Mouse (Mus musculus) MEL (cell line): ENCODE data around the gene Ccdc33. TPM values are rescaled to one million over a fixed set of nuclear protein-coding genes. Genes with fewer than 3 reads are reported as not detected.

Experiments
- DNase-seq: peaks from one replicate; pipeline ENCODE4 v3.0.0; 2011; ENCODE audit warnings: low read depth, low spot score
- H3K27ac ChIP-seq: 2 replicates; pipeline ENCODE4 v1.5.1; 2012; ENCODE audit warnings: low read depth, mild to moderate bottlenecking, control low read depth, low read length, moderate library complexity; ENCODE audit not compliant: control insufficient read depth
- H3K27me3 ChIP-seq, 2 experiments: fragments of 150-350 bp in 1 of 2; sonication (generic) in 1 of 2; 2 replicates each; pipeline ENCODE4 v1.6.1; 2012; ENCODE audit warnings: low read length in 2 of 2, mild to moderate bottlenecking in 2 of 2, improper control_type of control experiment in 1 of 2, moderate library complexity in 1 of 2; ENCODE audit not compliant: insufficient read depth in 2 of 2, control insufficient read depth in 1 of 2
- H3K36me3 ChIP-seq, 2 experiments: 2 replicates each; pipeline ENCODE4 v1.6.1; 2012 to 2014; ENCODE audit warnings: low read length in 2 of 2, improper control_type of control experiment in 1 of 2, inconsistent platforms in 1 of 2, mild to moderate bottlenecking in 1 of 2; ENCODE audit not compliant: insufficient read depth in 2 of 2, control insufficient read depth in 1 of 2
- H3K4me1 ChIP-seq, 2 experiments: fragments of 150-350 bp in 1 of 2; sonication (generic) in 1 of 2; 2 replicates each; pipeline ENCODE4 v1.6.1; 2012; ENCODE audit warnings: low read length in 2 of 2, improper control_type of control experiment in 1 of 2, mild to moderate bottlenecking in 1 of 2; ENCODE audit not compliant: insufficient read depth in 2 of 2, control insufficient read depth in 1 of 2
- H3K4me3 ChIP-seq, 2 experiments: fragments of 150-350 bp in 1 of 2; sonication (generic) in 1 of 2; 2 replicates each; pipeline ENCODE4 v1.5.1; 2012; ENCODE audit warnings: low read depth in 2 of 2, low read length in 2 of 2, mild to moderate bottlenecking in 2 of 2, moderate library complexity in 2 of 2, control low read depth in 1 of 2, improper control_type of control experiment in 1 of 2; ENCODE audit not compliant: control insufficient read depth in 1 of 2, insufficient read depth in 1 of 2
- H3K79me2 ChIP-seq: 2 replicates; pipeline ENCODE4 v1.6.1; 2012; ENCODE audit warnings: mild to moderate bottlenecking, low read length, moderate library complexity; ENCODE audit not compliant: control insufficient read depth, poor library complexity, insufficient read depth
- H3K9ac ChIP-seq: 2 replicates; pipeline ENCODE4 v1.6.1; 2012; ENCODE audit warnings: low read depth, mild to moderate bottlenecking, control low read depth, low read length, moderate library complexity; ENCODE audit not compliant: control insufficient read depth, poor library complexity, severe bottlenecking
- H3K9me3 ChIP-seq: fragments of 150-350 bp; sonication (generic); replicated peaks from 2 replicates; pipeline ENCODE4 v1.6.1; 2012; ENCODE audit warnings: mild to moderate bottlenecking, low read length, improper control_type of control experiment, moderate library complexity; ENCODE audit not compliant: insufficient read depth
- CHD2 ChIP-seq: IDR thresholded peaks from 2 replicates; pipeline ENCODE4 v1.6.1; 2011; ENCODE audit warnings: low read length, improper control_type of control experiment
- CTCF ChIP-seq, 3 experiments: IDR thresholded peaks in 2 of 3; conservative IDR thresholded peaks in 1 of 3; 2 replicates each; pipeline ENCODE4 v1.5.1; 2011 to 2012; ENCODE audit warnings: low read length in 3 of 3, low read depth in 2 of 3, mild to moderate bottlenecking in 2 of 3, improper control_type of control experiment in 1 of 3, inconsistent platforms in 1 of 3, mixed read lengths in 1 of 3, moderate library complexity in 1 of 3; ENCODE audit not compliant: control insufficient read depth in 1 of 3, insufficient read depth in 1 of 3, poor library complexity in 1 of 3, severe bottlenecking in 1 of 3
- E2F4 ChIP-seq: IDR thresholded peaks from 2 replicates; pipeline ENCODE4 v1.6.1; 2011; ENCODE audit warnings: low read depth, low read length, improper control_type of control experiment, borderline replicate concordance
- GATA1 ChIP-seq: IDR thresholded peaks from 2 replicates; pipeline ENCODE4 v1.6.1; 2011; ENCODE audit warnings: low read depth, low read length, improper control_type of control experiment
- JUND ChIP-seq: IDR thresholded peaks from 2 replicates; pipeline ENCODE4 v1.6.1; 2011; ENCODE audit warnings: low read depth, mild to moderate bottlenecking, improper control_type of control experiment, low read length
- MAX ChIP-seq: IDR thresholded peaks from 2 replicates; pipeline ENCODE4 v1.6.1; 2011; ENCODE audit warnings: low read length, improper control_type of control experiment
- MEF2A ChIP-seq: IDR thresholded peaks from 2 replicates; pipeline ENCODE4 v1.6.1; 2014; ENCODE audit warnings: low read depth, mild to moderate bottlenecking, inconsistent platforms, low read length, improper control_type of control experiment; ENCODE audit not compliant: poor library complexity, insufficient replicate concordance, severe bottlenecking; ENCODE audit errors: extremely low read depth
- MXI1 ChIP-seq: IDR thresholded peaks from 2 replicates; pipeline ENCODE4 v1.6.1; 2011; ENCODE audit warnings: mild to moderate bottlenecking, low read depth, low read length, improper control_type of control experiment
- MYC ChIP-seq: IDR thresholded peaks from 2 replicates; pipeline ENCODE4 v1.6.1; 2011; ENCODE audit warnings: low read depth, mild to moderate bottlenecking, low read length, improper control_type of control experiment, moderate library complexity
- POLR2AphosphoS5 ChIP-seq: IDR thresholded peaks from 2 replicates; pipeline ENCODE4 v1.6.1; 2012; ENCODE audit warnings: low read depth, borderline replicate concordance, mild to moderate bottlenecking, inconsistent platforms, low read length, moderate library complexity, mixed read lengths
- RAD21 ChIP-seq: IDR thresholded peaks from 2 replicates; pipeline ENCODE4 v1.6.1; 2011; ENCODE audit warnings: mild to moderate bottlenecking, low read depth, low read length, improper control_type of control experiment
- SMC3 ChIP-seq: IDR thresholded peaks from 2 replicates; pipeline ENCODE4 v1.6.1; 2011; ENCODE audit warnings: low read depth, low read length, improper control_type of control experiment
- TAL1 ChIP-seq: IDR thresholded peaks from 2 replicates; pipeline ENCODE4 v1.6.1; 2012; ENCODE audit warnings: mild to moderate bottlenecking, inconsistent platforms, low read length, moderate library complexity, mixed read lengths
- TBP ChIP-seq: IDR thresholded peaks from 2 replicates; pipeline ENCODE4 v1.8.0; 2011; ENCODE audit warnings: low read depth, low read length, improper control_type of control experiment
- USF1 ChIP-seq: IDR thresholded peaks from 2 replicates; pipeline ENCODE4 v1.6.1; 2014; ENCODE audit warnings: low read depth, mild to moderate bottlenecking, inconsistent platforms, low read length, improper control_type of control experiment, moderate library complexity
- ZC3H11A ChIP-seq: IDR thresholded peaks from 2 replicates; pipeline ENCODE4 v1.6.1; 2012; ENCODE audit warnings: low read depth, mild to moderate bottlenecking, inconsistent platforms, low read length, improper control_type of control experiment
- ZKSCAN1 ChIP-seq: IDR thresholded peaks from 2 replicates; pipeline ENCODE4 v1.6.1; 2012; ENCODE audit warnings: low read depth, mild to moderate bottlenecking, inconsistent platforms, low read length, improper control_type of control experiment, moderate library complexity
- ZMIZ1 ChIP-seq: IDR thresholded peaks from 2 replicates; pipeline ENCODE4 v1.6.1; 2012; ENCODE audit warnings: low read depth, mild to moderate bottlenecking, inconsistent platforms, low read length, improper control_type of control experiment, moderate library complexity
- ZNF384 ChIP-seq: IDR thresholded peaks from 2 replicates; pipeline ENCODE4 v1.6.1; 2012; ENCODE audit warnings: low read depth, mild to moderate bottlenecking, inconsistent platforms, low read length, improper control_type of control experiment
- polyA plus RNA-seq, 2 experiments: library from polyadenylated mRNA; stranded (reverse) in 1 of 2; unstranded in 1 of 2; fragments of >175 nt in 1 of 2; fragments of >200 nt in 1 of 2; gene quantifications; 2 replicates each; pipeline versions ENCODE4 v1.2.1 to v1.2.4; 2012; ENCODE audit warnings: low replicate concordance in 2 of 2, low read depth in 1 of 2; ENCODE audit not compliant: insufficient read length in 2 of 2, insufficient read depth in 1 of 2, missing spikeins in 1 of 2
- total RNA-seq: library from RNA; depleted of rRNA; stranded (reverse); fragments of 300-350 nt; gene quantifications from 2 replicates; pipeline ENCODE4 v1.2.3, GENCODE M21; 2012

Gene Ccdc33
- total and polyA plus RNA-seq, 3 experiments: not detected

- Histone ChIP-seq H3K9me3 (no peaks in the 10 kb centered on the region), H3K79me2 (no peaks in the 10 kb centered on the region), H3K4me1 (no peaks in the 10 kb centered on the region), H3K4me3 (no peak overlapping the region), H3K27me3 (peaks cover 0 to 8% of the 10 kb centered on the region in 2 experiments; a peak in 3 of 4 replicates), H3K36me3 (no peaks in the 10 kb centered on the region), H3K9ac (no peak overlapping the region), H3K27ac (no peak overlapping the region)
- no peak for DNase-seq
- TF ChIP-seq ZNF384: no peak
These were observed 64.6 kb downstream of the Ccdc33 start for GRCm38 (mm10) chr9:58054032-58054431.

- H3K36me3 ChIP-seq: no peaks in the 10 kb centered on the region
- H3K4me1 ChIP-seq: no peaks in the 10 kb centered on the region
- no peak overlapping the region for H3K4me3 ChIP-seq
- H3K27ac ChIP-seq: no peak overlapping the region
- no peak overlapping the region for H3K9ac ChIP-seq
- H3K27me3 ChIP-seq: peaks cover 0 to 8% of the 10 kb centered on the region in 2 experiments
- no peak for DNase-seq
- no peaks in the 10 kb centered on the region for H3K9me3 ChIP-seq
- H3K79me2 ChIP-seq: no peaks in the 10 kb centered on the region
- TF ChIP-seq ZNF384 (no peak), RAD21 (no peak), JUND (no peak), USF1 (no peak), ZKSCAN1 (no peak), TBP (no peak), MAX (no peak), MXI1 (no peak), MEF2A (no peak), TAL1 (no peak), CHD2 (no peak), E2F4 (no peak), GATA1 (no peak), ZMIZ1 (no peak), POLR2AphosphoS5 (no peak), MYC (no peak)
These were observed 65.1 kb downstream of the Ccdc33 start for GRCm38 (mm10) chr9:58053544-58053943.

GRCm38 (mm10) chr9:58053102-58053501, 65.5 kb downstream of the Ccdc33 start:
- Histone ChIP-seq H3K27me3 (peaks cover 0 to 8% of the 10 kb centered on the region in 2 experiments), H3K9me3 (no peaks in the 10 kb centered on the region), H3K79me2 (no peaks in the 10 kb centered on the region), H3K4me1 (no peaks in the 10 kb centered on the region), H3K9ac (no peak overlapping the region), H3K27ac (no peak overlapping the region), H3K4me3 (no peak overlapping the region), H3K36me3 (no peaks in the 10 kb centered on the region)
- TF ChIP-seq RAD21 (peak; percentile 49), CTCF (IDR thresholded peaks at IDR 0.05 in 2 of 3, conservative IDR thresholded peaks at IDR 0.05 in 1 of 3; ENCODE audit: control insufficient read depth in 1 of 3, insufficient read depth in 1 of 3, low read depth in 2 of 3, low read length in 3 of 3, poor library complexity in 1 of 3, severe bottlenecking in 1 of 3) (peak; percentile 51 to 80 (median 71)), POLR2AphosphoS5 (no peak), ZC3H11A (peak; percentile 34), SMC3 (peak; percentile 80)
- DNase-seq: peak; percentile 42
